Mouse (Mus musculus) B cell, adult (primary cell): ENCODE results near the gene Hmgb2. TPM values are rescaled to one million over a fixed set of nuclear protein-coding genes. Genes with fewer than 3 reads are reported as not detected.

ENCODE experiments used
- total RNA-seq: library from RNA; stranded (reverse); gene quantifications from 4 replicates; pipeline ENCODE4 v1.2.4, GENCODE M21; 2023; ENCODE audit not compliant: inconsistent age

The Hmgb2 gene
- 182 to 233 TPM (median 206 TPM) in 4 replicates for total RNA-seq

DNA sequence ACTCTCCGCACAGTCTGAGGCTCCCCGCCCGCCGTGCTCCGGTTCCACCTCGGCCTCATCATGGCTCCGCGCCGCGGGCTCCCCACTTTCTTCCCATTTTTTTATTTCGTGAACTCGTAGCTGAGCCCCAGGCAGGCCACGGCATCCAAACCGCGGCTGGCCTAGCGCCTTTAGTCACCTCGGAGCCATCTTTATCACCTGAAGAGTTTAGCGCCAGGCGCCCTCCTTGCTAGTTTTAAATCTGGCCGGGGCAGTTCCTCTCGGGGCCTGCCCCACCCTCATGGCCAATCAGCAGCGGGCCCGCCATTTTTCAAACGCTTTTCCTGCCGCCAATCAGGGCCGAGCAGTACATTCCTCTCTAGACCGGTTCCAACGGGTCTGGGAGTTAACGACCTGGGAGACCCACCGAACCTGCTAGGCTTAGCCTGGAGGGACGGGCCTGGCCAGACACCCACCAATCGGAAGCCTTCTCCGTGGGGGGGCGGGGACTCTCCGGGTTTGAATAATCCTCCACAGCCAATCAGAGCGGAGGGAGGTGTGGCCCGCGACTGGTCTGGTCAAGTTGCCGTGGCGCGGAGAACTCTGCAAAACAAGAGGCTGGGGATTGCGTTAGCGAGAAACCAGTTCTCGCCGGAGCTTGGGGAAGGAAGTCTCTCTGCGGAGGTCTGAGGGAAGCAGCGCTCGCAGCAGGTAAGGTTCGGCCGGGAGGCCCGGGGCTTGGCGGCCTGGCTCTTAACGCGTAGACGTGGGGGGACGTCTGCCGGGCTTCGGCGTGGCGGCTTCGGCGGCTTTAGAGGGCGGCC, at the start of gene Hmgb2:
Hmgb2 (plus strand) TSS at position 592 of the 803 bp plus-strand sequence.

DNA sequence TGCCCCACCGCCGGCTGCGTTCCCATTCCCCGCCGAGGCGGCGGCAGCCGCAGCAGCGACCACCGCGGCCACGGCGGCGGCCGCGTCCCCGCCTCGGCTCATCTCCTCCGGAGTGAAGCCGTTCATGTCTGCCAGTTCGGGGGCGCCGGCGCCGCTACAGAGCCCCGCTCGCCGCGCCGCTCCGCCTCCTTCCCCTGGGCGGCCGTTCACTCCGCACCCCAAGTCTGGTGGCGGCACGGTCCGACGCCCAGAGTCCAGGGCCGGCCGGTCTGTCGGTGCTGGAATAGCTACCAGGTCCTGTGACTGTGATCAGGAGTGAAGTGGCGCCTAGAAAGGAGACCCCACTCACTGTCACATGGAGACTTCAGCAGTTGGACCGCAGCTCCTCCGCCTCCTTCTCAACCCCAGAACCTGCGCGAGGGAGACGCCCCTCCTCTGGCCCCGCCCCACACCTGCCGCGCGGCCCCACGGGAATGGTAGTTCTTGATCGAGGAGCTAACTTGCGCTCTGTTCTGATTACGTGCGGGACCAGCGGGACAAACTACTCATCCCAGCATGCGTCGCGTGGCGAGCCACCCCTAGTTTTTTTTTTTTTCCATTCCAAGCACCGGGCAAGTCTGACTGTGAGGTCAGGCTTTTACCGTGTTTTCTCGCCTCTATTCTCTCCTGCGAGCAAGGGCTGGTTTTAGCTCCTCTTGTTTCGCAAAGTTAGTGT, 24.1 kb upstream of the Hmgb2 start, which contains the start of gene Sap30:
Sap30 (minus strand) TSS at position 420 of the 715 bp plus-strand sequence.

Other genes starting within 250 kb of the Hmgb2 start
- gene Hand2, start 190.9 kb upstream of the Hmgb2 start, total RNA-seq, result not detected in 4 replicates
- not detected in 4 replicates for gene Scrg1, start 56.0 kb upstream of the Hmgb2 start, total RNA-seq
- 11.3 to 15.0 TPM (median 13.4 TPM) in 4 replicates for gene Sap30, start 24.0 kb upstream of the Hmgb2 start, total RNA-seq
- gene Galnt7, start 141.1 kb downstream of the Hmgb2 start, total RNA-seq, result 14.0 to 18.1 TPM (median 16.2 TPM) in 4 replicates